Mouse (Mus musculus): ENCODE results near the gene Sh3rf3.

Gene Sh3rf3

GRCm38 (mm10) chr10:59182306-59182705 lies 369.1 kb downstream of the Sh3rf3 start:
- no peak for DNase-seq

Measured in lung, postnatal 4 days (tissue).